Mouse (Mus musculus) heart, embryonic 11.5 days (tissue): ENCODE measurements around the gene S1pr2. TPM values are rescaled to one million over a fixed set of nuclear protein-coding genes. Genes with fewer than 3 reads are reported as not detected.

Experiments
- ATAC-seq: fragments of 200-750 bp; cut with Nextera tagmentation; replicated peaks from 2 replicates; pipeline ENCODE4 v1.8.0; 2017; ENCODE audit warnings: moderate library complexity; ENCODE audit not compliant: insufficient number of reproducible peaks, low FRiP score, low TSS enrichment
- H3K27ac ChIP-seq: fragments of 300-500 bp; sonication (generic); 2 replicates; pipeline ENCODE4 v1.5.1; 2014; ENCODE audit warnings: mild to moderate bottlenecking, low read depth, low read length
- H3K27me3 ChIP-seq: fragments of 300-500 bp; sonication (generic); 2 replicates; pipeline ENCODE4 v1.6.1; 2014; ENCODE audit warnings: mild to moderate bottlenecking, low read length, mixed read lengths; ENCODE audit not compliant: control insufficient read depth, insufficient read depth
- H3K36me3 ChIP-seq: fragments of 300-500 bp; sonication (generic); 2 replicates; pipeline ENCODE4 v1.6.1; 2014; ENCODE audit warnings: mild to moderate bottlenecking, low read length, moderate library complexity, mixed read lengths; ENCODE audit not compliant: control insufficient read depth, insufficient read depth
- H3K4me1 ChIP-seq: fragments of 300-500 bp; sonication (generic); 2 replicates; pipeline ENCODE4 v1.6.1; 2014; ENCODE audit warnings: low read length; ENCODE audit not compliant: control insufficient read depth, insufficient read depth
- H3K4me2 ChIP-seq: fragments of 300-500 bp; sonication (generic); 2 replicates; pipeline ENCODE4 v1.6.1; 2014; ENCODE audit warnings: mild to moderate bottlenecking, moderate library complexity
- H3K4me3 ChIP-seq: fragments of 300-500 bp; sonication (generic); 2 replicates; pipeline ENCODE4 v1.5.1; 2014; ENCODE audit warnings: low read depth, low read length
- H3K9ac ChIP-seq: fragments of 300-500 bp; sonication (generic); 2 replicates; pipeline ENCODE4 v1.6.1; 2014; ENCODE audit warnings: mild to moderate bottlenecking, low read depth, low read length, moderate library complexity
- H3K9me3 ChIP-seq: fragments of 300-500 bp; sonication (generic); replicated peaks from 2 replicates; pipeline ENCODE4 v1.6.1; 2016; ENCODE audit warnings: low read length; ENCODE audit not compliant: control insufficient read depth
- WGBS: fragments of 180-500 bp; shearing (Covaris S2); extraction: QIAGEN DNeasy Blood & Tissue Kit; methylation state at CpG from one replicate; pipeline ENCODE4 v1.1.7; 2014; ENCODE audit not compliant: insufficient replicate concordance; 5-methylcytosine and 5-hydroxymethylcytosine counted together
- polyA plus RNA-seq: library from polyadenylated mRNA; unstranded; fragments of >200 nt; fragmentation: Nextera tagmentation; extraction: Ambion mirVana; gene quantifications from 2 replicates; pipeline ENCODE4 v1.2.1, GENCODE M21; 2014

The S1pr2 gene
- polyA plus RNA-seq, result 24.6 and 26.5 TPM in 2 replicates

DNA sequence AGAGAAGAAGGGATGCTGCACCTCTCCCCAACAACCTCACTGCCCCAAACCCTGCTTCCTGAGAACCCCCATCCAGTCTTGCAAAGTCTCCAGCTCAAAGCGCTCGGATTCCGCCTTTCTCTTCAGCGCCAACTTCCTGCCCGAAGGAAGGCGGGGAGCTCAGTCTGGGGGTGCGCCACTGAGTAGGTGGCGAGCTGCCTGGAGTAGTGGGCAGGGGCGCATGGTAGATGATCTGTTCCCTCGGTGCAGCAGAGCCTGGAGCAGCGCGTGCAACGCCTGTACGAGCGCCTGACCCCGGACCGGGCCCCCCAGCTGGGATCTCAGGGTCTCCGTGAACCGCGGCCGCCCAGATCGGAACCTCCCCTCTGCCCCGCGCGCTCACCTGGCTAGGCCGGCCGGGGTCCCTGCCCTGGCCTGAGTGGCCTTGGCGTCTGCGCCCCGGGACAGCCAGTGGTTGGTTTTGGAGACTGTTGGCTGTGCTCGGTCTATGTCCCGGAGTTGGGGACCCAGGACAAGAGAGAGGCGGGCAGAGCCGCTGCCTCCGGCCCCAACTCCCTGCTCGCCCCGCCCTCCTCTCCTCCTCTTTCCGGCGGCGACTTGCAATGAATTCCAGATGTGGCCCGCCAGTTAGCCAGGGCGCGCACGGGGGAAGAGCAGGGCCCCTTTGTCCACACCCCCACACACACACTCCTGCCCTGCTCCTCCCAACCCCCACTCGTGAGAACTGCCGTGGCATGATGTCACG lies at the start of gene S1pr2:
TSS of gene S1pr2 (minus strand) at position 566 of the 745 bp plus-strand sequence.
- no peaks in the 10 kb centered on the region for H3K9me3 ChIP-seq
- WGBS, result under 1% methylated on average over 47 of the region's 47 CpGs
- ATAC-seq, result peak; percentile 65
- peak within 1 kb of the TSS; percentile 78 for H3K4me3 ChIP-seq
- H3K9ac ChIP-seq, result peak within 1 kb of the TSS; percentile 83
- H3K27ac ChIP-seq, result peak within 1 kb of the TSS; percentile 90
- no peaks in the 10 kb centered on the region for H3K27me3 ChIP-seq
- no peaks in the 10 kb centered on the region for H3K36me3 ChIP-seq
- peaks cover 41% of the 10 kb centered on the region for H3K4me1 ChIP-seq
- peak within 1 kb of the TSS; percentile 86 for H3K4me2 ChIP-seq

- Histone ChIP-seq H3K4me1 (peaks cover 12% of the 10 kb centered on the region), H3K9ac (no peak overlapping the region), H3K4me2 (no peak overlapping the region), H3K36me3 (no peaks in the 10 kb centered on the region), H3K27ac (no peak overlapping the region), H3K4me3 (no peak overlapping the region), H3K9me3 (no peaks in the 10 kb centered on the region), H3K27me3 (peaks cover 36% of the 10 kb centered on the region)
- WGBS, result 67% methylated on average over 19 of the region's 19 CpGs
- no peak for ATAC-seq
Measured at GRCm38 (mm10) chr9:21025258-21025810, 48.8 kb upstream of the S1pr2 start.

DNA sequence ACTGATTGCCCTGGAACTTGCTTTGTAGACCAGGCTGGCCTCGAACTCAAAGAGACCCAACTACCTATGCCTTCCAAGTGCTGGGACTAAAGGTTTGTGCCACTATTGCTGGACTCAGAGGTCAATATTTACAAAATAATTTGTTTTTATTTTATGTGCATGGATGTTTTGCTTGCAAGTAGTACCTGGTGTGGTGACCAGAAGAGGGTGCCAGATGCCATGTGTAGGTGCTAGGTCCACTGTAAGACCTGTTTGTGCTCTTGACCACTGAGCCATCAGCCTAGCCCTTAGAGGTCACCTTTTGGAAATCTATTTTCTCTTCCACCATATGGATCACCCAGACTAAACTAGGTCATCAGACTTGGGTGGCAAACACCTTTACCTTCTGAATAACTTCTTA lies 46.1 kb upstream of the S1pr2 start:
- H3K27me3 ChIP-seq, result peaks cover 28% of the 10 kb centered on the region
- H3K4me3 ChIP-seq, result no peak overlapping the region
- H3K36me3 ChIP-seq, result no peaks in the 10 kb centered on the region
- H3K9ac ChIP-seq, result no peak overlapping the region
- H3K4me2 ChIP-seq, result no peak overlapping the region
- H3K4me1 ChIP-seq, result no peaks in the 10 kb centered on the region; the same call in 1 of the 2 replicates
- WGBS, result 89% methylated on average over 1 of the region's 1 CpGs
- no peak overlapping the region for H3K27ac ChIP-seq
- H3K9me3 ChIP-seq, result no peaks in the 10 kb centered on the region
- no peak for ATAC-seq

DNA sequence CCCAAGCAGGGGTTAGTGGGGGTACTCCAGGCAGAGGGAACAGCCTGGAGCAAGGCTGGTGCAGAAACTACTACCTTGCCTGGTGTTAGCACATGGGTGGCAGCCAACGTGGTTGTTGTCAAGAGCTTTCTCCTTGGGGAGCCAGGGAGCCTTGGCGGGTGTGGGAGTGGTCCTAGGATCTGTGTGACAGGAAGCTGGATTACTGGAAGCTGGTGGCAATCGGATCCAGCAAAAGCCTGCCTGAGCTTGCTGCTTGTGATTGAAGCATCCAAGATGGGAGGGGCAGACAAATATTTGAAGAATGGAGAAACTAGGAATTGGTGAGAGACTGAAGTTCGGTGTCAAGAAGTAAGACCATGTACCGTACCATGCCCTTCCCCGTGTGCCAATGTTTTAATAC lies 45.7 kb upstream of the S1pr2 start:
- ATAC-seq, result no peak
- no peaks in the 10 kb centered on the region; the same call in 1 of the 2 replicates for H3K4me1 ChIP-seq
- H3K9ac ChIP-seq, result no peak overlapping the region
- H3K9me3 ChIP-seq, result no peaks in the 10 kb centered on the region
- no peak overlapping the region for H3K4me2 ChIP-seq
- no peak overlapping the region for H3K27ac ChIP-seq
- peaks cover 28% of the 10 kb centered on the region for H3K27me3 ChIP-seq
- 61% methylated on average over 6 of the region's 6 CpGs for WGBS
- no peaks in the 10 kb centered on the region for H3K36me3 ChIP-seq
- no peak overlapping the region for H3K4me3 ChIP-seq

DNA sequence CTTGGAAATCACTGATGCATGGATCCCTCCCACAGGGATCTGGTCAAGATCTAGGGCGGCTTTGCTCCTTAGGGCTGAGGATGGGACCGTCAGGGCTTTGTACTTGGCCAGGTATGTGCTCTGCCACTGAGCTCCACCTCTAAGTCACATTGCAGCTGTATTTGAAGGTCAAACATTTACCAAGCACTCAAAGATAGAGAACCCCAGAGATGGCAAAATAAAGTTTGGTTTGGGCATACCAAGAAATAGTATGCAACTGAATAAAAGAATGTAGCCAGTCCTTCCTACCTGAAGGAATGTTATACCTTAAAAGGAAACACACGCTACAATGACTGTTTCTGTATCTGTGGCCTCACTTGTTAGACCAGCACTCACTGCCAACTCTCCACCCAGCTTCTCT lies 44.8 kb upstream of the S1pr2 start:
- no peak overlapping the region for H3K27ac ChIP-seq
- peaks cover 29% of the 10 kb centered on the region for H3K27me3 ChIP-seq
- WGBS, result 73% methylated on average over 3 of the region's 3 CpGs
- H3K9me3 ChIP-seq, result no peaks in the 10 kb centered on the region
- H3K36me3 ChIP-seq, result no peaks in the 10 kb centered on the region
- no peak overlapping the region for H3K9ac ChIP-seq
- H3K4me1 ChIP-seq, result peaks cover 3% of the 10 kb centered on the region; the same call in 1 of the 2 replicates
- ATAC-seq, result no peak
- H3K4me2 ChIP-seq, result no peak overlapping the region
- H3K4me3 ChIP-seq, result no peak overlapping the region

DNA sequence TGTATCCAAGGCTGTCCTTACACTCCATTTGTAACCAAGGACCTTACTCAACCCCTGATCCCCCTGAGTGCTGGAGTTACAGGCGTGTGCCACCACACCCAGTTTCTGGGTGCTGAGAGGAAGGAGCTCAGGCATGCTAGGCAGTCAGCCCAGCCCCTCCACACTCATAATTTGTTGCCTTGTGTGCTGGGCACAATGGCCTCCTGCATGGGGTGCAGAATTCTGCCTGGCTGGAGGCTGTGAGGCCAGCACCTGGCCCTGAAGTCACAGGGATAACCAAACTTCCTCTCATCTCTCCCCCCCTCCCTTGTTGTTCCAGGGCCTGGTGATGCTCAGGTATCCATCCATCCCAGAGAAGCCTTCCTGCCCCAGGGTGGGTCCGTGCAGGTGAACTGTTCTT lies 42.0 kb upstream of the S1pr2 start:
- Histone ChIP-seq H3K27me3 (peaks cover 43% of the 10 kb centered on the region), H3K9ac (no peak overlapping the region), H3K27ac (no peak overlapping the region), H3K36me3 (no peaks in the 10 kb centered on the region), H3K9me3 (no peaks in the 10 kb centered on the region), H3K4me1 (peaks cover 11% of the 10 kb centered on the region), H3K4me3 (no peak overlapping the region), H3K4me2 (no peak overlapping the region)
- 64% methylated on average over 2 of the region's 2 CpGs for WGBS
- no peak for ATAC-seq

DNA sequence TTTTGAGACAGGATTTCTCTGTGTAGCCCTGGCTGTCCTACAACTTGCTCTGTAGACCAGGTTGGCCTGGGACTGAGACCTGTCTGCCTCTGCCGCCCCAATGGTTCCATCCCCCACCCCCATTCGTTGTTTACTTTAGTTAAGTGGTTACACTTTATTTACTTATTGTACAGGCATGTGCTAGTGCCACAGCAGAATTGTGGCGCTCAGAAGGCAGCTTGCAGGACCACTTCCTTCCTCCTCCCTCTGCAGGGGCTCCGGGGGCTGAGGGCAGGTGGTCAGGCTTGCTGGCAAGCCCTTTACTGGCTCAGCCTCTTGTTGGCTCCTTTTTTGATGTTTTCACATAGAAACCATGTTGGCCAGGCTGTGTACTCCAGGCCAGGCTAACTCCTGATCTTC lies 40.6 kb upstream of the S1pr2 start:
- ATAC-seq, result no peak
- 27% methylated on average over 4 of the region's 4 CpGs for WGBS
- peak overlapping the region; percentile 8; the same call in 1 of the 2 replicates for H3K4me3 ChIP-seq
- H3K4me1 ChIP-seq, result peaks cover 11% of the 10 kb centered on the region
- H3K9me3 ChIP-seq, result no peaks in the 10 kb centered on the region
- peak overlapping the region; percentile 77 for H3K4me2 ChIP-seq
- no peak overlapping the region for H3K27ac ChIP-seq
- no peak overlapping the region for H3K9ac ChIP-seq
- no peaks in the 10 kb centered on the region for H3K36me3 ChIP-seq
- peaks cover 43% of the 10 kb centered on the region for H3K27me3 ChIP-seq

DNA sequence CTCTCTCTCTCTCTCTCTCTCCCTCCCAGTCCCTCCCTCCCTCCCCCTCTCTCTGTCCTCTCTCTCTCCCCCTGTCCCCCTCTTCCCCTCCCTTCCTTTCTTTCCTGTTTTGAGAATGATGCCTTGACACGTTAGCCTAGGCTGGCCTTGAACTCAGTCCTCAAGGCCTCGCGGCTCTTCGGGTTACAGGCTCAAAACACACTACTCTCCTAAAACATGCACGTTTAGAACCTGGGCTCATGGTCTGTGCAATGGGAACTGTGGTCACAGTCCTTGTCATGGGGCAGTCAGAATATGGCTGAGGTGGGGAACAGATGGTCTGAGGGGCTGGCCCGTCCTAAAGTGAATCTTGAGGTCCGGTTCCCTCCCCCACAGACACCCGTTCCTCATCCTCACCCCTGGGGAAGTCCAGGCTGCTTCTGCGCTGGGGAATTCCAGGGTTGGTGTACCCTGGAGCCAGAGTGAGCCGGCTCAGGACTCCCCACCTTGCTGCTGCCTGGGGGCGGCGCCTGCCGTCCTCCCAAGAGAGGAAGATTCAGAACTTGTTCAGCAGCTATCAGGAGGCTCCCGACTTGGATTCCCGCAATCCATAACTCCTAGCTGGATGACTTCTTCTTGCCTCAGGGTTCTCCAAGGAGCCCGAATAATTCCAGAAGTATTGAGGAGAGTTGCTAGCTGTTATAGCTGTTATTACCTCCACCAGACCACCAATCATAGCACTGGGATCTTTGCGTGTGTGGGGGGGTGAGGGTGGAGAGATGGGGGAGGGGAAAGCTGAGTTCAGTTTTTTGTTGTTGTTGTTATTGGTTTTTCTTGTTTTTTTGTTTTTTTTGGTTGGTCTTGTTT lies 40.0 kb upstream of the S1pr2 start:
- H3K27ac ChIP-seq, result no peak overlapping the region
- no peak overlapping the region; the same call in 1 of the 2 replicates for H3K9ac ChIP-seq
- peaks cover 43% of the 10 kb centered on the region for H3K27me3 ChIP-seq
- peak overlapping the region; percentile 41 for H3K4me3 ChIP-seq
- peak overlapping the region; percentile 77 for H3K4me2 ChIP-seq
- WGBS, result 5% methylated on average over 17 of the region's 17 CpGs
- ATAC-seq, result no peak
- no peaks in the 10 kb centered on the region for H3K9me3 ChIP-seq
- H3K36me3 ChIP-seq, result no peaks in the 10 kb centered on the region
- peaks cover 11% of the 10 kb centered on the region for H3K4me1 ChIP-seq
